Mouse (Mus musculus): ENCODE results near the gene Olfr768. TPM values are rescaled to one million over a fixed set of nuclear protein-coding genes. Genes with fewer than 3 reads are reported as not detected.
"Not testable (repeated sequence)": the region's sequence is repeated elsewhere in the genome, so short reads cannot be mapped to it uniquely, and the experiment has no call there.

Gene Olfr768
- not detected in 2 replicates for total RNA-seq (2014; rRNA removed)
- not detected in 2 replicates for polyA plus RNA-seq (2012; rRNA removed)

- 73% methylated on average over 1 of the region's 1 CpGs for WGBS
- no peak for DNase-seq (ENCODE audit: extremely low read depth, low read depth, low spot score)
- TF ChIP-seq POLR2A (IDR thresholded peaks at IDR 0.05; ENCODE audit: extremely low read depth, insufficient read depth, low read length) (no peak), CTCF (IDR thresholded peaks at IDR 0.05; ENCODE audit: low read depth, low read length) (no peak)
- Histone ChIP-seq H3K4me1 (ENCODE audit: control insufficient read depth, insufficient read depth, low read length) (no peaks in the 10 kb centered on the region), H3K27me3 (ENCODE audit: control insufficient read depth, insufficient read depth, low read length) (no peaks in the 10 kb centered on the region), H3K79me2 (ENCODE audit: control insufficient read depth, insufficient read depth, low read length) (no peaks in the 10 kb centered on the region), H3K27ac (replicated peaks; ENCODE audit: insufficient read depth, low read depth, low read length) (no peak within 1 kb of the TSS), H3K4me3 (ENCODE audit: insufficient read depth, low read depth, low read length) (no peak within 1 kb of the TSS), H3K36me3 (ENCODE audit: control insufficient read depth, insufficient read depth, low read length) (no peaks in the 10 kb centered on the region), H3K9ac (ENCODE audit: low read depth, low read length) (no peak within 1 kb of the TSS)
Measured at GRCm38 (mm10) chr10:129099275-129099674, at the start of gene Olfr768. Olfr768 (minus strand) TSS chr10:129099375.

GRCm38 (mm10) chr10:129138898-129139297 is 39.7 kb upstream of the Olfr768 start, which contains the start of gene Olfr770:
Olfr770 (minus strand) TSS chr10:129138998.
- Histone ChIP-seq H3K36me3 (ENCODE audit: control insufficient read depth, insufficient read depth, low read length) (no peaks in the 10 kb centered on the region), H3K79me2 (ENCODE audit: control insufficient read depth, insufficient read depth, low read length) (no peaks in the 10 kb centered on the region), H3K4me3 (ENCODE audit: insufficient read depth, low read depth, low read length) (no peak within 1 kb of the TSS), H3K27me3 (ENCODE audit: control insufficient read depth, insufficient read depth, low read length) (no peaks in the 10 kb centered on the region), H3K27ac (replicated peaks; ENCODE audit: insufficient read depth, low read depth, low read length) (no peak within 1 kb of the TSS), H3K9ac (ENCODE audit: low read depth, low read length) (no peak within 1 kb of the TSS), H3K4me1 (ENCODE audit: control insufficient read depth, insufficient read depth, low read length) (no peaks in the 10 kb centered on the region)
- WGBS: 75% methylated on average over 2 of the region's 2 CpGs
- no peak for DNase-seq (ENCODE audit: extremely low read depth, low read depth, low spot score)
- TF ChIP-seq POLR2A (IDR thresholded peaks at IDR 0.05; ENCODE audit: extremely low read depth, insufficient read depth, low read length): no peak
- TF ChIP-seq CTCF (IDR thresholded peaks at IDR 0.05; ENCODE audit: low read depth, low read length): no peak

GRCm38 (mm10) chr10:129117761-129118160 is 18.6 kb upstream of the Olfr768 start, which contains the start of gene Olfr769:
Olfr769 (minus strand) TSS chr10:129117861.
- Histone ChIP-seq H3K4me3 (ENCODE audit: insufficient read depth, low read depth, low read length) (no peak within 1 kb of the TSS), H3K9ac (ENCODE audit: low read depth, low read length) (no peak within 1 kb of the TSS), H3K27ac (replicated peaks; ENCODE audit: insufficient read depth, low read depth, low read length) (no peak within 1 kb of the TSS), H3K36me3 (ENCODE audit: control insufficient read depth, insufficient read depth, low read length) (no peaks in the 10 kb centered on the region), H3K27me3 (ENCODE audit: control insufficient read depth, insufficient read depth, low read length) (no peaks in the 10 kb centered on the region), H3K4me1 (ENCODE audit: control insufficient read depth, insufficient read depth, low read length) (no peaks in the 10 kb centered on the region), H3K79me2 (ENCODE audit: control insufficient read depth, insufficient read depth, low read length) (no peaks in the 10 kb centered on the region)
- no peak for DNase-seq (ENCODE audit: extremely low read depth, low read depth, low spot score)
- TF ChIP-seq POLR2A (IDR thresholded peaks at IDR 0.05; ENCODE audit: extremely low read depth, insufficient read depth, low read length) (no peak), CTCF (IDR thresholded peaks at IDR 0.05; ENCODE audit: low read depth, low read length) (no peak)
- WGBS: 83% methylated on average over 2 of the region's 2 CpGs

DNA sequence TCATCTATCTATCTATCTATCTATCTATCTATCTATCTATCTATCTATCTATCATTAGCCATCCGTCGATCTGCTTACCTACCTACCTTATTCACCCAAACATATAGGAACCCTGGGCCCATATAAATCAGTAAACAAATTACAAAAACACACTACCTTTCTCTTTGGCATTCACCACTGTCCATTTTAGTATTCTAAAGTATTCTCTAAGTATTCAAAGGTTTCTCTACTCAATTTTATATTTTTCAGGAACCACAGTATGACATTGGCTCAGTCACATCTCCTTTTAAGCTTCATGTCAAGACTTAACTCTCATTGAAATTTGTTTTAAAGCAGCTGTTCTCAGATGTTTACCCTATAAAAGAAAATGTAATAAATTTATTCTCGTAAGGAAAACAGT is 16.0 kb upstream of the Olfr768 start:
- Histone ChIP-seq H3K27ac (replicated peaks; ENCODE audit: insufficient read depth, low read depth, low read length) (no peak overlapping the region), H3K36me3 (ENCODE audit: control insufficient read depth, insufficient read depth, low read length) (no peaks in the 10 kb centered on the region), H3K4me1 (ENCODE audit: control insufficient read depth, insufficient read depth, low read length) (no peaks in the 10 kb centered on the region), H3K4me3 (ENCODE audit: insufficient read depth, low read depth, low read length) (no peak overlapping the region), H3K79me2 (ENCODE audit: control insufficient read depth, insufficient read depth, low read length) (no peaks in the 10 kb centered on the region), H3K27me3 (ENCODE audit: control insufficient read depth, insufficient read depth, low read length) (no peaks in the 10 kb centered on the region), H3K9ac (ENCODE audit: low read depth, low read length) (no peak overlapping the region)
- no peak for DNase-seq (ENCODE audit: extremely low read depth, low read depth, low spot score)
- TF ChIP-seq CTCF (IDR thresholded peaks at IDR 0.05; ENCODE audit: low read depth, low read length) (no peak), POLR2A (IDR thresholded peaks at IDR 0.05; ENCODE audit: extremely low read depth, insufficient read depth, low read length) (no peak)
- 88% methylated on average over 3 of the region's 3 CpGs for WGBS

DNA sequence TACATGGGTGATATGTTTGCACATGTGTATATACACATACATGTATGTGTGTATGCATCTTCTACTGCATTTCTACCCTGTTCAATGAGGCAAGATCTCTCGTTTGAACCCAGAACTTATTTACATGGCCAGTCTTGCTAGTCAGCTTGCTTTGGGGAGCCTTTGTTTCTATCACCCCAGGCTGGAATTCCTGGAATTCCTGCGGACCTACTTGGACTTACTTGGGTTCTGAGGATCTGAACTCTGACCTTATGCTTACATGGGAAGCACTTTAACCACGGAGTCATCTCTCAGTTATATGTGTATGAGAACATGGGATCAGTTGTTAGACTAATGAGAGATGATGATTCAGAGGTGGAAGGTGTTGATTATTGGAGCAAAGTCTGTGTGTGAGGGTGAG is 2.1 kb upstream of the Olfr768 start:
- Histone ChIP-seq H3K36me3 (ENCODE audit: control insufficient read depth, insufficient read depth, low read length) (no peaks in the 10 kb centered on the region), H3K4me1 (ENCODE audit: control insufficient read depth, insufficient read depth, low read length) (no peaks in the 10 kb centered on the region)
- WGBS: 42% methylated on average over 3 of the region's 3 CpGs

DNA sequence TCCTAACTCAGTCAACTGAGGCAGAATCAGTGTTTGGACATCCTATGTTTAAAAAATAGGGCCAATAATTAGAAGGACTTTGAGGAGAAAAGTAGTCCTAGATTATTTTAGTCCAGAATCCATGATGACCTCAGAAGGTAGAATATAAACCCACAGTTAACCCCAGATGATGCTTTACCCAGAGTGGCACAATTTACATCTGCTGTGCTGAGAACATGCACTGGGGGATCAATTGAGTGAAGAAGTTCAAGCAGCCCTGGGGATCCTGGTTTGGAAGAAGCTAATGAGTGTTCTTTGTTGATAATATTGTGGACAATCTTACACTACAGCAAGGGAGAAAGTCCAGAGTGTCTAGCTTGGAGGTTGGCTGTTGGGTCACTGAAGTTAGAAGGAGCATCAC is 16.4 kb downstream of the Olfr768 start, which contains the start of gene Olfr767:
Olfr767 (minus strand) TSS at position 101 of the 400 bp plus-strand sequence.
- not testable (repeated sequence) for H3K9ac ChIP-seq (ENCODE audit: low read depth, low read length); H3K79me2 ChIP-seq (ENCODE audit: control insufficient read depth, insufficient read depth, low read length); H3K27ac ChIP-seq (replicated peaks; ENCODE audit: insufficient read depth, low read depth, low read length); DNase-seq (ENCODE audit: extremely low read depth, low read depth, low spot score); H3K4me3 ChIP-seq (ENCODE audit: insufficient read depth, low read depth, low read length); H3K27me3 ChIP-seq (ENCODE audit: control insufficient read depth, insufficient read depth, low read length); H3K4me1 ChIP-seq (ENCODE audit: control insufficient read depth, insufficient read depth, low read length); H3K36me3 ChIP-seq (ENCODE audit: control insufficient read depth, insufficient read depth, low read length)

More for the DNA sequence above, 2.1 kb upstream of the Olfr768 start:
- Histone ChIP-seq H3K4me3 (ENCODE audit: insufficient read depth, low read depth, low read length) (no peak overlapping the region), H3K9ac (ENCODE audit: low read depth, low read length) (no peak overlapping the region), H3K27me3 (ENCODE audit: control insufficient read depth, insufficient read depth, low read length) (no peaks in the 10 kb centered on the region), H3K79me2 (ENCODE audit: control insufficient read depth, insufficient read depth, low read length) (no peaks in the 10 kb centered on the region), H3K27ac (replicated peaks; ENCODE audit: insufficient read depth, low read depth, low read length) (no peak overlapping the region)
- DNase-seq (ENCODE audit: extremely low read depth, low read depth, low spot score): no peak
- TF ChIP-seq POLR2A (IDR thresholded peaks at IDR 0.05; ENCODE audit: extremely low read depth, insufficient read depth, low read length) (no peak), CTCF (IDR thresholded peaks at IDR 0.05; ENCODE audit: low read depth, low read length) (no peak)
